Mouse (Mus musculus) small intestine, adult 2 months (tissue): ENCODE measurements at regions not wholly inside any gene's neighbourhood (a gene's known extent, or its start where the extent isn't known, plus 50 kb on each side); places are given as distances from the start of the nearest gene placed in this dataset.

ENCODE experiments used
- CTCF ChIP-seq: fragments of 200-500 bp; IDR thresholded peaks from 2 replicates; pipeline ENCODE4 v1.5.1; 2012; ENCODE audit warnings: low read depth, mild to moderate bottlenecking, control low read depth, inconsistent platforms, low read length, moderate library complexity, mixed read lengths; ENCODE audit not compliant: insufficient replicate concordance, insufficient read length; ENCODE audit errors: extremely low read depth
- POLR2A ChIP-seq: fragments of 200-500 bp; IDR thresholded peaks from 2 replicates; pipeline ENCODE4 v1.6.1; 2012; ENCODE audit warnings: low read depth, mild to moderate bottlenecking, control low read depth, inconsistent platforms, low read length, moderate library complexity

DNA sequence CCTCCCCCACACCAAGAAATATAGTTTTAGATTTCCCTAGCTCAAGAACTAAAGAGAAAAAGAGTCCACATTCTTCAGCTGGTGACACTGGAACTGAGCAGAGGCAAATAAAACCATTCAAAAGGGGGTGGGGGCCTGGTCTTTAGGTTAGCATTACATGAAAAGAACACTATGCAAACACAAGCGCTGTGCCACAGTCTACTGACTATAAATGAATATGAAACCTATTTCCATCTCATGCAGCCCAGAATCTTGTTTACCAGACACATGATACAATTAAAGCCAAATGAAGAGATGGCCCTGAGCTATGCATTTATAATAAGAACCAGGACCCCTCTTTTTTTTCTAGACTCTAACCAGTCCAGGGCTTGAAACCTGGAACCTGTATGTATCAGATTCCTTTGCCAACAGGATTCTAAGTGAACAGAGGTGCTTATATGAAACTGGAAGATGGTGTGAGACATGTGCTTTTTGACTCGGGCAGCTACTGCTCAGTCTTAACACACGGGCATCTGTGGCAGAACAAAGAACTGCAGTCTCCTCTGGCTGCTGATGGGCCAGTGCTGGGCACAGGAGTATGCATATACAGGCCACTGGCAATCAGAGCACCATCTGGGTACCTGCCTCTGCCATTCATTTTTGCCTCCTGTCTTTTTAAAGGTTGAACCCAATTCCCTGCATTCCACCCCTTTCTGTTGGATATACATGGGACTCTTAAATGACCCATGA, 308.5 kb downstream of the Sox4 start:
- no peak for TF ChIP-seq POLR2A
- TF ChIP-seq CTCF, result no peak
